Mouse (Mus musculus): ENCODE measurements around the gene Uox. TPM values are rescaled to one million over a fixed set of nuclear protein-coding genes. Genes with fewer than 3 reads are reported as not detected.

Uox gene
- polyA plus RNA-seq, 1 experiment: not detected

- TF ChIP-seq CTCF (IDR thresholded peaks at IDR 0.05; ENCODE audit: low read depth, low read length): no peak
- no peak for TF ChIP-seq POLR2A (IDR thresholded peaks at IDR 0.05; ENCODE audit: borderline replicate concordance, low read depth, low read length)
- H3K4me1 ChIP-seq (ENCODE audit: control insufficient read depth, insufficient read depth, low read length): no peaks in the 10 kb centered on the region
- no peak overlapping the region for H3K4me3 ChIP-seq (ENCODE audit: insufficient read depth, low read length)
- no peak overlapping the region for H3K27ac ChIP-seq (ENCODE audit: insufficient read depth, low read depth, low read length)
Observed at GRCm38 (mm10) chr3:146641818-146642427, 71.7 kb downstream of the Uox start.

DNA sequence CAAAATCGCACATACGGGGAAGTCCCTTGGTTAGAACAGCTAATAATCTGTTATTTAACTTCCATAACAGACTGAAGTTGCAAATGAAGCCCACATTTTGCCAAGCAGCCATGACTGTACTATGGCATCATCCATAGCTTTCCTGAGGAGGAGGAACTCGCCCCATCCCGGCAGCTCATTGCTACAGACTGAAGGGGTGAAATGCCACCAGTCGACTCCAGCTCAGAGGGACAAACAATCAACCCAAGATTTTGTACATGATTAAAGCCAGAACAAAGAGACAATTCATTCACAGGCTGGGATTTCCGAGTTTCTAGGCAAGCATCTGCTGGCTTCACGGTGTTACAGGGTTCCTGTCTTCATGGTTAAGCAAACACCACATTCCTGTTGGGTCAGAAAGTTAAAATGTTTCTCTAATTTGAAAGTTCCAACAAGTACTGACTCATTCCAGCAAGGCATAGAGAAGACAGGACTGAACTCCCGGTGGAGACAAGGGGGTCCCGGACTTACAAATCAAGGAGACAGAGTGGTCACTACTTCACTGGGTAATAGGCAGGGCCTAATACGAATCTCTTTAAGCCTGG is 79.2 kb downstream of the Uox start:
- Histone ChIP-seq H3K27ac (ENCODE audit: insufficient read depth, low read depth, low read length) (no peak overlapping the region), H3K4me1 (ENCODE audit: control insufficient read depth, insufficient read depth, low read length) (peaks cover 8% of the 10 kb centered on the region), H3K4me3 (ENCODE audit: insufficient read depth, low read length) (no peak overlapping the region)
- TF ChIP-seq POLR2A (IDR thresholded peaks at IDR 0.05; ENCODE audit: borderline replicate concordance, low read depth, low read length) (no peak), CTCF (IDR thresholded peaks at IDR 0.05; ENCODE audit: low read depth, low read length) (no peak)

DNA sequence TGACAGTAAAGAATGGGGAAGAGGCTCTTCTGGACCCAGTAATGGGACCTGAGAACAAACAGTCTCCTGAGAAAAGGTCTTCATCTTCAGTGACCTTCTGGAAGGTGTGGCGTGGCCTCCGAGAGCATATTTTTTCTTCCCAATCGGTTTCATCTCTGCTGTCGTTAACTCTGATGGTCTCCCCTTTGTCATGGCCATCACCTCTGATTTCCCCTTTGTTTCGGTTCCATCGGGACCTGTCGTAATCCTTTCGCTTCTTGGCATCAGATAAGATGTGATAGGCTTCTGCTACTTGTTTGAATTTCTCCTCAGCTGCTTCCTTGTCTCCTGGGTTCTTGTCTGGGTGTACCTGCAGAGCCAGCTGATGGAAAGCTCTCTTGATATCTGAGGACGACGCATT is 80.5 kb downstream of the Uox start:
- H3K4me1 ChIP-seq (ENCODE audit: control insufficient read depth, insufficient read depth, low read length): peaks cover 18% of the 10 kb centered on the region

GRCm38 (mm10) chr3:146651217-146651616 is 81.0 kb downstream of the Uox start, which contains the start of gene 4930503B20Rik:
4930503B20Rik (minus strand) TSS chr3:146651317.
- H3K4me1 ChIP-seq (ENCODE audit: control insufficient read depth, insufficient read depth, low read length): peaks cover 18% of the 10 kb centered on the region
- H3K27ac ChIP-seq (ENCODE audit: insufficient read depth, low read depth, low read length): no peak within 1 kb of the TSS
- H3K4me3 ChIP-seq (ENCODE audit: insufficient read depth, low read length): no peak within 1 kb of the TSS
- TF ChIP-seq CTCF (IDR thresholded peaks at IDR 0.05; ENCODE audit: low read depth, low read length) (no peak), POLR2A (IDR thresholded peaks at IDR 0.05; ENCODE audit: borderline replicate concordance, low read depth, low read length) (no peak)

More for the DNA sequence above, 80.5 kb downstream of the Uox start:
- no peak overlapping the region for H3K27ac ChIP-seq (ENCODE audit: insufficient read depth, low read depth, low read length)
- TF ChIP-seq POLR2A (IDR thresholded peaks at IDR 0.05; ENCODE audit: borderline replicate concordance, low read depth, low read length) (no peak), CTCF (IDR thresholded peaks at IDR 0.05; ENCODE audit: low read depth, low read length) (no peak)
- no peak overlapping the region for H3K4me3 ChIP-seq (ENCODE audit: insufficient read depth, low read length)

- no peak overlapping the region for H3K27ac ChIP-seq (ENCODE audit: insufficient read depth, low read depth, low read length)
- H3K4me1 ChIP-seq (ENCODE audit: control insufficient read depth, insufficient read depth, low read length): peaks cover 24% of the 10 kb centered on the region
- no peak for TF ChIP-seq POLR2A (IDR thresholded peaks at IDR 0.05; ENCODE audit: borderline replicate concordance, low read depth, low read length)
- TF ChIP-seq CTCF (IDR thresholded peaks at IDR 0.05; ENCODE audit: low read depth, low read length): no peak
- H3K4me3 ChIP-seq (ENCODE audit: insufficient read depth, low read length): no peak overlapping the region
Observed at GRCm38 (mm10) chr3:146652431-146652830, 82.2 kb downstream of the Uox start.

GRCm38 (mm10) chr3:146653692-146654091 is 83.5 kb downstream of the Uox start:
- Histone ChIP-seq H3K27ac (ENCODE audit: insufficient read depth, low read depth, low read length) (no peak overlapping the region), H3K4me3 (ENCODE audit: insufficient read depth, low read length) (no peak overlapping the region), H3K4me1 (ENCODE audit: control insufficient read depth, insufficient read depth, low read length) (peaks cover 28% of the 10 kb centered on the region)
- TF ChIP-seq POLR2A (IDR thresholded peaks at IDR 0.05; ENCODE audit: borderline replicate concordance, low read depth, low read length) (no peak), CTCF (IDR thresholded peaks at IDR 0.05; ENCODE audit: low read depth, low read length) (no peak)

- peak overlapping the region; percentile 41 for H3K27ac ChIP-seq (ENCODE audit: insufficient read depth, low read depth, low read length)
- no peak overlapping the region for H3K4me3 ChIP-seq (ENCODE audit: insufficient read depth, low read length)
- TF ChIP-seq POLR2A (IDR thresholded peaks at IDR 0.05; ENCODE audit: borderline replicate concordance, low read depth, low read length): no peak
- no peak for TF ChIP-seq CTCF (IDR thresholded peaks at IDR 0.05; ENCODE audit: low read depth, low read length)
- peaks cover 28% of the 10 kb centered on the region for H3K4me1 ChIP-seq (ENCODE audit: control insufficient read depth, insufficient read depth, low read length)
Observed at GRCm38 (mm10) chr3:146655111-146655577, 84.9 kb downstream of the Uox start.

DNA sequence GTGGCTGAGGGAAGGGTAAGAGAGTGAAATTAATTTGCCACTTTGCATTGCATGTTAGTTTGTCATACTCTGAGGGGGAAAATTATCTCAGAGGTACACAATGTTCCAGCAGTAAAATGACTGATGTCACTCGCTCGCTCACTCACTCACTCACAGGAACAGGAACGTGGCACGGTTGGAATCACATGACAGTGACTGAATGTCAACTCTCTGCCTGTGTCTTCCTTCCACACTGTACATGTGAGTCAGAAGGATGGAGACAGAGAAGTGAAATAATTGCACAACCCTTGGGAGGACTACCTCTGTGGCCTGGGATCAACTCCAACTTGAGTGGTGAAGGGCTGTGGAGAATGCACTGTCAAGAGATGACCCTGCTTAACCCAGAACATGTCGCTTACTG is 87.2 kb downstream of the Uox start:
- H3K4me1 ChIP-seq (ENCODE audit: control insufficient read depth, insufficient read depth, low read length): peaks cover 28% of the 10 kb centered on the region
- no peak overlapping the region for H3K4me3 ChIP-seq (ENCODE audit: insufficient read depth, low read length)
- no peak for TF ChIP-seq CTCF (IDR thresholded peaks at IDR 0.05; ENCODE audit: low read depth, low read length)
- no peak for TF ChIP-seq POLR2A (IDR thresholded peaks at IDR 0.05; ENCODE audit: borderline replicate concordance, low read depth, low read length)
- peak overlapping the region; percentile 49 for H3K27ac ChIP-seq (ENCODE audit: insufficient read depth, low read depth, low read length)

DNA sequence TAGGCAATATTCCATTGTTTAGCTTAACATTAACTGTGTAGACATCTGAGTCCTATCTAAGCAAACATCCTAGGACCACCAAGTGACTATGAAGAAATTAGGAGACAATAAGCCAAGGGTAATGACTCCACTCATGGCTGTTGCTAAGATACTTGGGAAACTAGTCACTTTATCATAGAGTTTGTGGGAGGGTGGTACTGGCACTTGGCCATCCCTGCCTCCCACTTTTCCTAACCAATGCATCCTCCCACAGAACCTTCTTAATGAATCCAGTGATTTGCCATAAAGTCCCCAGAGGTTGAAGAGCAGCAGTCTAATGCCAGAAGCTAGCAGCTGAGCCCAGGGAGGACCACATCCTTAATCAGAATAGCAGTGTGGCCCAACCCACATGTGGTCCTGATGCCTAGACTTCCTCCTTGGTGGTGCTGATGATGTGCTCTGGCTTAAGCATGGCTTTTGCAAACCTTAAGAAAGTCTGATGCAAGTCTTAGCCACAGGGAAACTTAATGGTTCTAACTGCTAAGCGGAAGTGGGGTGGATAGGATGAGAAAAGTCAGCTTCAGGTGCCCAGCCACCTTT is 87.9 kb downstream of the Uox start:
- Histone ChIP-seq H3K4me1 (ENCODE audit: control insufficient read depth, insufficient read depth, low read length) (peaks cover 28% of the 10 kb centered on the region), H3K27ac (ENCODE audit: insufficient read depth, low read depth, low read length) (no peak overlapping the region), H3K4me3 (ENCODE audit: insufficient read depth, low read length) (no peak overlapping the region)
- no peak for TF ChIP-seq CTCF (IDR thresholded peaks at IDR 0.05; ENCODE audit: low read depth, low read length)
- TF ChIP-seq POLR2A (IDR thresholded peaks at IDR 0.05; ENCODE audit: borderline replicate concordance, low read depth, low read length): no peak

GRCm38 (mm10) chr3:146659321-146659720 is 89.1 kb downstream of the Uox start:
- H3K27ac ChIP-seq (ENCODE audit: insufficient read depth, low read depth, low read length): no peak overlapping the region
- TF ChIP-seq POLR2A (IDR thresholded peaks at IDR 0.05; ENCODE audit: borderline replicate concordance, low read depth, low read length) (no peak), CTCF (IDR thresholded peaks at IDR 0.05; ENCODE audit: low read depth, low read length) (no peak)
- H3K4me3 ChIP-seq (ENCODE audit: insufficient read depth, low read length): no peak overlapping the region
- H3K4me1 ChIP-seq (ENCODE audit: control insufficient read depth, insufficient read depth, low read length): peaks cover 20% of the 10 kb centered on the region
